Mouse (Mus musculus): ENCODE data around the gene Sv2b.

Gene Sv2b

DNA sequence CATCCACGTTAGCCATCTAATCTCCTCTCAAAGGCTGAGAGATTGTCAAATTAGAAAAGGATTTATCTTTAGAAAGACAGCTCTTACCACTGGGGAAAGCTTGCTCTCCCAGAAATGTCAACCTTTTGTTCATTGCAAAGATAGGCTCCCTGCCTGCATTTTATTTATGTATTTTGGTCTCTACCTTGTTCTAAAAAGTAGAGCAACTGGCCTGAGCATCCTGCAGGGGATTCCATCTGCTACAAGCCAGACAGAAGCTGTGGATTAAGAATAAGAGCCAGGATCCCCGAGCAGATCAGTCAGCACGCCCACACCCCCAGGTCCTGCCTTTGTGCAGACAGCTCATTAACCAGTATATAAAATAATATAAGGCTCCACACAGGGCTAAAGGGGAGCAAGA, 16.8 kb downstream of the Sv2b start:
- no peak for DNase-seq (ENCODE audit: low read depth, low spot score)

DNA sequence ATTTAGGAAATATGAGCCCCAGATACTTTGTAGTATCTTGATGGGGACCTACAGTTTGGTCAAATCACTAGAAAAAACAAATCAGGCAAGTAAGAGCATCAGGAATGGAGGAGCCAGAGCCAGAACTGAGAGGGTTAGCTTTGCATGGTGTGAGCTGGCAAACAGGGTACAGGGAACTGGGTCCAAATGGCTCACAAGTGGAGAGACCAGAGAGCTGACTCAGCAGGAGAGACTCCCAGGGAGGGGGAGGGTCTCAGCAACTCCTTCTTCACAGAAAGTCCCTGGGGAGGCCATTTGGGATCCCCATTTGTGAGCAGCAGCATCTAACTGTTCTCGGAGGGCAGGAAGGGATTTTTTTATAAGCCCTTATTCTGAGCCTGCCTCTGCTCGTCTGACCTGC, 18.5 kb downstream of the Sv2b start:
- DNase-seq (ENCODE audit: low read depth, low spot score) = no peak

DNA sequence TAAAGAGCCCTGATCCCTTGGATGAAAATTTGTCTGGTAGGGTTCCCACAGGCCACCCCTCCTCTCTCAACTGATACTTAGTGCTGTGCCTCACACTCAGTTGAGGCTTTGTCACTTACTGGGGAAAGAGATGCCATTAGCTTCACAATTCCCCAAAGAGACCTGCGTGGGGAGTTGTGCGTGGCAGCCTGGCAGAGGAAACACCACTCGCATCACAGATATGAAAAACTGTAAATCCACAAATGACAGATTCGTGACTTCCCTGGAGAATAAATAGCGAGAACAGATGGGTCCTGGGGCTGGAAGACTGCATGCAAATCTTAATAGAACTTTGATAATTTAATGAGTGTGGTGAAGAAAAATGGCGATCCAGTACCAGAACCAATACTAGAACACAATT, 21.8 kb downstream of the Sv2b start:
- DNase-seq (ENCODE audit: low read depth, low spot score) = no peak

- DNase-seq (ENCODE audit: low read depth, low spot score) = no peak
These were observed 26.1 kb downstream of the Sv2b start for GRCm38 (mm10) chr7:75282951-75283350.

GRCm38 (mm10) chr7:75282080-75282650, 26.9 kb downstream of the Sv2b start:
- no peak for DNase-seq (ENCODE audit: low read depth, low spot score)

- DNase-seq (ENCODE audit: low read depth, low spot score) = no peak
These were observed 28.0 kb downstream of the Sv2b start for GRCm38 (mm10) chr7:75281106-75281505.

DNA sequence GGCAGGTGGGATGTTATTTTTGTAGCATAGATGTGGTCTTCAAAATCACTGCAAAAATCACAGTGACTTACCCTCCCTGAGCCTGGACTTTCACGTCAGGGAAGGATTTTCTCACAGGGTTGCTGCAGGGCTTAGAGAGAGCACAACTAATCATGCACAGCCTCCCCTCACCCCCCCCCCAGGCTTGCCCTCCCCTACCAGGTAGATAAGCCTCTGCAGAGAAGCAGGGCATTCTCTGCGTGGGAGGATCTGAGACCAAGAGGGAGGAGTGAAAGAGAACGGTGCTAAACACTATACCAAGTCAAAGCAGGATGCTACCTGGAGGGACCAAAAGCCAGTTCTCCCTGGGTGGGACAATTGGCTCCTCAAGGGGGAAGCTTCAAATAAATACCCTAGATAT, 31.2 kb downstream of the Sv2b start:
- DNase-seq (ENCODE audit: low read depth, low spot score) = no peak

GRCm38 (mm10) chr7:75276739-75277138, 32.3 kb downstream of the Sv2b start:
- no peak for DNase-seq (ENCODE audit: low read depth, low spot score)

DNA sequence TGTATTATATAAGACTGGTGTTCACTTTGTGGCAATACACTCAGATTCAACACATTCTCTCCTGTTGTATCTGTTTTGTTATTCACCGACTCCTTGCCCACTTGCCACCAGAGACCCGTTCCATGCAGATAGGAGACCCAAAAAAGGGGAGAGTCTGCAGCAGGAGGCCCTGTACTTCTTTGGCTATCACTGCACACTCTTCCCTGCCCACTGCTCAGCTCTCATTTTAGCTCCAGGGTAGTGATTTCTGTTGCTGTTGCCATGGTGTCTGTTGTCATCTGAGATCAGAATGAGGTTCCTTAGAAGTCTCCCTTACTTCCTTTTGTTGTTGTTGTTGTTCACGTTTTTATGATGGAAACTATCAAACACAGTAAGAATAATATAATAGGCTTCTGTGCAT, 34.5 kb downstream of the Sv2b start:
- DNase-seq (ENCODE audit: low read depth, low spot score) = no peak

DNA sequence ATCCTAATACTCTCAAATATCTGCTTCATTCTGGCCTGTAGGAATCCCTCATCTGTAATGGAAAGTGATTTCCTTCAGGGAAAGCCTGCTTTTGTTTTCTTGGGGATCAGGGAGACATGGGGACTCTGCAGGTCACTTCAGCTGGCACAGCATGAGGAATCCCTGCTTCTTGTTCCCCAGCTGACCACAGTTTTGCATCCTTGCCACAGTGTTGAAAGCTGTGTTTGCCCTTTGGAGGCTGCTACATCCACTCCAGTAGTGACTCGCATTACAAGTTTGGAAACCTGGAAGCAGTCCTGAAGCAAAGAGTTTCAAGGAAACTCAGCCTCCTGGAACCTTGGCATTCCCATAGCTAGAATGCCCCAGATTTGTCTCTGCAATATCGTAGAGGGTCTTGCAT, 35.4 kb downstream of the Sv2b start:
- no peak for DNase-seq (ENCODE audit: low read depth, low spot score)

DNA sequence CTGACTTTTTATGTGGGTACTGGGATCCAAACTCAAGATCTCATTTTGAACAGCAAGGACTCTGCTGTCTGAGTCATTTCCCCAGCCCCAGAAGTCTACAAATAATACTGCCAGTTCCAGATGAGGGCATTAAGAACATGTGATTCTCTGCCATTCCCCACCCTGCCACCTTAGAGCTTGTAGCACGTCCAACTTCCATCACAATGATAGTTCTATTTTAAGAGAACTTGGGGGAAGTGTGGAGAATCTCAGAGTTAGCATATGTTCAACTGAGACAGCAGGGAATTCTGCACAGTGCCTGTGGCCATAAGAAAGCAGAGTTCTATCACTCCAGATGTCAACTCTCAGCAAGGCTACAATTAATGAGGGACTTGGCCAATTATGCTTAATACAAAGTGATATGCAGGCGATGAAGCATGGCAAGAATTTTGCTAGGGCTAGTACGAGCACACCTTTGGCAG, 37.1 kb downstream of the Sv2b start:
- no peak for DNase-seq (ENCODE audit: low read depth, low spot score)

GRCm38 (mm10) chr7:75271306-75271705, 37.8 kb downstream of the Sv2b start:
- DNase-seq (ENCODE audit: low read depth, low spot score) = no peak

DNA sequence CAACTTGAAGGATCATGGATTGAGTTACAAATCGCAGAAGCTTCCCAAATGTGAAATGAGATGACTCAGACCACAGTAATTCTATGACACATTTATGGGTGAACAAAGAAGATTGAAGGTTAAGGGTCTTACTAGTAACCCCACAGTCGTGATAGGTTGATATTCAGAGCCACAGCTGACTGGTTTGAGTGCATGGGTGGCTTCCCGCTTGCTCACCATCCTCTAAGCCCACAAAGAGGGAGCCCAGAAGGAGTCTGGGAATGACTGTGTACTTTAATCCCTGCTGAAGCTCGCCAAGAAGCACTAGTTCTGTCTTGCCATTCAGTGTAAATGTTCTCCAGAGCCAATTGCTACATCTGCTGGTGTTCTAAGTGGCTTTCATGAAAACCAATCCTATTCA, 41.8 kb downstream of the Sv2b start:
- no peak for DNase-seq (ENCODE audit: low read depth, low spot score)

GRCm38 (mm10) chr7:75265241-75265640, 43.8 kb downstream of the Sv2b start:
- DNase-seq (ENCODE audit: low read depth, low spot score) = no peak

- DNase-seq (ENCODE audit: low read depth, low spot score) = no peak
These were observed 49.1 kb downstream of the Sv2b start for GRCm38 (mm10) chr7:75259945-75260344.

DNA sequence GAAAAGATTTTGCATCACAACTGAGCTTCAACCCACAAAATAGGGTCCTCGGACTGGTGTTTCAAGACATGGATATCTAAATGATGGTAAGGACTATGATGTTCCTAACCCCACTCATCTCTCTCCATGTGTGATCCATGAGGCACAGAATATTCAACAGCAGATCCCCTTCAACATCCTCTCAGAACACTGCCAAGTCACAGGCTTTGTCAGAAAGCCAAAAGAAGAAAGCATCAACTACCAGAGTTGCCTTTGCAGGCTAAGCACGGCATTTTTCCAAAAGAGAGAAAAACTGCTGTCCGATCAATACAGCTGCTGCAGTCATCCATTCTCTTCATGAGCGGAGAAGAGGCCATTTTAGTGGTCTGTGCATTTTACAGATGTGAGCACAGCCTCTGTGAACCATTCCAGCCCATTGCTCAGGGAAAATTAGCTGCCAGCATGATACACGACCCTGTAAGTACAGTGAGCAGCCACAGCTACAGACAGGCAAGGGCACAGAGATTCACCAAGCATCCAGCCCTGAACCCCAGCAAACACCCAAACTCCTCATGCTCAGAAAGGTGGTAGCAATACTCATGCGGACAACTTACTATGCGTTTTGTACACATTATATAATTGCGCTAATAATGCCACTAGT, 55.3 kb downstream of the Sv2b start:
- no peak for DNase-seq (ENCODE audit: low read depth, low spot score)

- no peak for DNase-seq (ENCODE audit: low read depth, low spot score)
These were observed 68.1 kb downstream of the Sv2b start for GRCm38 (mm10) chr7:75240754-75241507.

- DNase-seq (ENCODE audit: low read depth, low spot score) = no peak
These were observed 72.7 kb downstream of the Sv2b start for GRCm38 (mm10) chr7:75236386-75236785.

DNA sequence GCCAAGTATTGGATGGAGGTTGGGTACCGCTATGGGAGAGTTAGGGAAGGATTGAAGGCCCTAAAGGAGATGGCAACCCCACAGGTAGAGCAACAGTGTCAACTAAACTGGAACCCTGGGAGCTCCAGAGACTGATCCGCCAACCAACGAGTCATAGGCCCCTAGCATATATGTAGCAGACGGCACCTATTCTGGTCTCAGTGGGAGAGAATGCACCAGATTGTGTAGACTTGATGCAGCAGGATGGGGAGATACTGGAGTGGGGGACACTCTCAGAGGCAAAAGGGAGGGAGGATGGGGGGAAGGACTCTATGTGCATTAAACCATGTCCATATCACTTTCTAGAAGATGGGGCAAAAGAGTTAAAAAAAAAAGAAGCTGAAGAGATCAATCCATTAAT, 84.9 kb downstream of the Sv2b start:
- no peak for DNase-seq (ENCODE audit: low read depth, low spot score)

- DNase-seq (ENCODE audit: low read depth, low spot score) = no peak
These were observed 86.2 kb downstream of the Sv2b start for GRCm38 (mm10) chr7:75222704-75223431.

GRCm38 (mm10) chr7:75220786-75221185, 88.3 kb downstream of the Sv2b start:
- DNase-seq (ENCODE audit: low read depth, low spot score) = no peak

DNA sequence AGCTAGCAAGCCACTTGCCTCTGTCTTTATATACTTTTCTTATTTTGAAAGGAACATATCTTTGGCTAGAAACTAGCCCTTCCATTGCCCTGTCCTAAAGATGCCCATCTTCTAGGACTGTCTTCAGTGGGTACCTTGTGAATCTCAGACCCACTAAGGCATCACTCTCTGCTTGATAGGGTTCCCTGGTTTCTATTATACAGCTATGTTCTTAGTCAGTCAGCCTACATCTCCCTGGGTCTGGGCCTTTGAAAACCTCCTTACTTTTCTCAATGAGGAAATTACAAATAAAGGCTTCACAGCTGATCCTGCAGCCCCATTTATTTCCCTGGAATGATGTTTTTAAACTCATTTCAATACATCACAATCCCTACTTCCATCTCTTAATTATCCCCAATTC, 88.8 kb downstream of the Sv2b start:
- no peak for DNase-seq (ENCODE audit: low read depth, low spot score)
